Mouse (Mus musculus) gastrocnemius, adult 18-20 months (tissue): ENCODE data around the gene Faiml. TPM values are rescaled to one million over a fixed set of nuclear protein-coding genes. Genes with fewer than 3 reads are reported as not detected.

ENCODE experiments used
- DNase-seq: peaks from one replicate; pipeline ENCODE4 v3.0.0; 2021; ENCODE audit warnings: low spot score
- total RNA-seq, 2 experiments: library from RNA; stranded (reverse); gene quantifications; 2 replicates each; pipeline ENCODE4 v1.2.3; 2021

Gene Faiml
- total RNA-seq, 2 experiments from 2014 or later: not detected

DNA sequence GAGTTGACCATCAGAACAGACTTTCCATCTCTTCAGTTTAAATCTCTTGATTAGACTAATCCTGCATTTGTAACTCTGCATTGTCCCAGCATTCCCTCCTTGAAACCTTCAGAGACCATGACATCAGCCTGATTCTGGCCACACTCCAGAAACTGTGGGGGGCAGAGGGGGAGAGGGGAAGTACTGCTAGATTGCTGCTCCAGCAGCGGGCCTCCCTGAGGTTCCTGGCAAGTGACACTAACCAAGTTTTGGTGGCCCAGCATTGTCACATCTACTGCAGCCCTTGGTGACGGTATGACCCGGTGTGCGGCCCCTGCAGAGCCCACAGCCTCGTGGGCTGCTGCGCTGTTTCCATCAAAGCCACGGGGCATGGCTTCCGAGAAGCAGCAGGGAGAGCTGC, 56.8 kb downstream of the Faiml start:
- DNase-seq: no peak

Other genes with a start within 250 kb of the Faiml start
- gene Gm1123, start 201.5 kb downstream of the Faiml start, total RNA-seq: not detected
- gene Pik3cb, start 96.6 kb downstream of the Faiml start, total RNA-seq: 1 to 10 TPM; 4.8 to 6.7 TPM
- 1 to 10 TPM; 3.2 to 4.6 TPM for gene Cep70, start 6.1 kb upstream of the Faiml start, total RNA-seq
- gene Esyt3, start 121.3 kb upstream of the Faiml start, total RNA-seq: not detected
- gene Mras, start 200.1 kb upstream of the Faiml start, total RNA-seq: 1 to 10 TPM; 6.4 to 7.8 TPM
- gene Nme9, start 214.2 kb upstream of the Faiml start, total RNA-seq: not detected